Mouse (Mus musculus): ENCODE data around the gene Rai14. TPM values are rescaled to one million over a fixed set of nuclear protein-coding genes. Genes with fewer than 3 reads are reported as not detected.

The Rai14 gene
- polyA plus RNA-seq, 1 experiment from 2014 or later = 8.6 TPM

GRCm38 (mm10) chr15:10628980-10629346 lies 85.5 kb downstream of the Rai14 start:
- no peak overlapping the region for H3K27ac ChIP-seq (ENCODE audit: low read length)
- H3K9me3 ChIP-seq (replicated peaks; ENCODE audit: control insufficient read depth, low read length, poor library complexity, severe bottlenecking) = no peaks in the 10 kb centered on the region
- no peak overlapping the region for H3K4me3 ChIP-seq (ENCODE audit: low read depth, low read length)
- H3K27me3 ChIP-seq (ENCODE audit: control insufficient read depth, insufficient read depth, low read depth, low read length) = no peaks in the 10 kb centered on the region
- no peaks in the 10 kb centered on the region for H3K36me3 ChIP-seq (ENCODE audit: control insufficient read depth, insufficient read depth, low read length)
- H3K9ac ChIP-seq (ENCODE audit: low read depth, low read length) = no peak overlapping the region
- WGBS = 86% methylated on average over 6 of the region's 6 CpGs
- ATAC-seq = no peak
- H3K4me2 ChIP-seq (ENCODE audit: low read length) = no peak overlapping the region
- no peaks in the 10 kb centered on the region for H3K4me1 ChIP-seq (ENCODE audit: control insufficient read depth, insufficient read depth, low read length)

- Histone ChIP-seq H3K4me2 (ENCODE audit: low read length) (no peak overlapping the region), H3K4me1 (ENCODE audit: control insufficient read depth, insufficient read depth, low read length) (no peaks in the 10 kb centered on the region), H3K27me3 (ENCODE audit: control insufficient read depth, insufficient read depth, low read depth, low read length) (no peaks in the 10 kb centered on the region), H3K4me3 (ENCODE audit: low read depth, low read length) (no peak overlapping the region), H3K9ac (ENCODE audit: low read depth, low read length) (no peak overlapping the region), H3K9me3 (replicated peaks; ENCODE audit: control insufficient read depth, low read length, poor library complexity, severe bottlenecking) (no peaks in the 10 kb centered on the region), H3K27ac (ENCODE audit: low read length) (no peak overlapping the region), H3K36me3 (ENCODE audit: control insufficient read depth, insufficient read depth, low read length) (no peaks in the 10 kb centered on the region)
- no peak for ATAC-seq
- WGBS = 85% methylated on average over 16 of the region's 16 CpGs
Observed at GRCm38 (mm10) chr15:10628131-10628979, 86.1 kb downstream of the Rai14 start.

- 68% methylated on average over 10 of the region's 10 CpGs for WGBS
- no peak overlapping the region for H3K27ac ChIP-seq (ENCODE audit: low read length)
- H3K4me3 ChIP-seq (ENCODE audit: low read depth, low read length) = no peak overlapping the region
- no peak overlapping the region for H3K4me2 ChIP-seq (ENCODE audit: low read length)
- H3K9ac ChIP-seq (ENCODE audit: low read depth, low read length) = no peak overlapping the region
- no peaks in the 10 kb centered on the region for H3K27me3 ChIP-seq (ENCODE audit: control insufficient read depth, insufficient read depth, low read depth, low read length)
- ATAC-seq = no peak
- no peaks in the 10 kb centered on the region for H3K9me3 ChIP-seq (replicated peaks; ENCODE audit: control insufficient read depth, low read length, poor library complexity, severe bottlenecking)
- H3K4me1 ChIP-seq (ENCODE audit: control insufficient read depth, insufficient read depth, low read length) = no peaks in the 10 kb centered on the region
- no peaks in the 10 kb centered on the region for H3K36me3 ChIP-seq (ENCODE audit: control insufficient read depth, insufficient read depth, low read length)
Observed at GRCm38 (mm10) chr15:10623571-10624227, 90.7 kb downstream of the Rai14 start.

GRCm38 (mm10) chr15:10621194-10621593 lies 93.2 kb downstream of the Rai14 start:
- Histone ChIP-seq H3K9ac (ENCODE audit: low read depth, low read length) (no peak overlapping the region), H3K27ac (ENCODE audit: low read length) (no peak overlapping the region), H3K4me1 (ENCODE audit: control insufficient read depth, insufficient read depth, low read length) (no peaks in the 10 kb centered on the region), H3K27me3 (ENCODE audit: control insufficient read depth, insufficient read depth, low read depth, low read length) (no peaks in the 10 kb centered on the region), H3K4me3 (ENCODE audit: low read depth, low read length) (no peak overlapping the region), H3K4me2 (ENCODE audit: low read length) (no peak overlapping the region), H3K36me3 (ENCODE audit: control insufficient read depth, insufficient read depth, low read length) (no peaks in the 10 kb centered on the region), H3K9me3 (replicated peaks; ENCODE audit: control insufficient read depth, low read length, poor library complexity, severe bottlenecking) (no peaks in the 10 kb centered on the region)
- ATAC-seq = no peak
- WGBS = 89% methylated on average over 8 of the region's 8 CpGs

- Histone ChIP-seq H3K4me1 (ENCODE audit: control insufficient read depth, insufficient read depth, low read length) (no peaks in the 10 kb centered on the region), H3K9me3 (replicated peaks; ENCODE audit: control insufficient read depth, low read length, poor library complexity, severe bottlenecking) (no peaks in the 10 kb centered on the region), H3K27ac (ENCODE audit: low read length) (no peak overlapping the region), H3K4me2 (ENCODE audit: low read length) (no peak overlapping the region), H3K9ac (ENCODE audit: low read depth, low read length) (no peak overlapping the region), H3K4me3 (ENCODE audit: low read depth, low read length) (no peak overlapping the region), H3K27me3 (ENCODE audit: control insufficient read depth, insufficient read depth, low read depth, low read length) (no peaks in the 10 kb centered on the region), H3K36me3 (ENCODE audit: control insufficient read depth, insufficient read depth, low read length) (no peaks in the 10 kb centered on the region)
- ATAC-seq = no peak
- 100% methylated on average over 3 of the region's 3 CpGs for WGBS
Observed at GRCm38 (mm10) chr15:10619678-10620077, 94.7 kb downstream of the Rai14 start.

GRCm38 (mm10) chr15:10618276-10618675 lies 96.1 kb downstream of the Rai14 start:
- ATAC-seq = no peak
- no peak overlapping the region for H3K9ac ChIP-seq (ENCODE audit: low read depth, low read length)
- H3K27ac ChIP-seq (ENCODE audit: low read length) = no peak overlapping the region
- no peaks in the 10 kb centered on the region for H3K9me3 ChIP-seq (replicated peaks; ENCODE audit: control insufficient read depth, low read length, poor library complexity, severe bottlenecking)
- no peaks in the 10 kb centered on the region for H3K4me1 ChIP-seq (ENCODE audit: control insufficient read depth, insufficient read depth, low read length)
- no peaks in the 10 kb centered on the region for H3K27me3 ChIP-seq (ENCODE audit: control insufficient read depth, insufficient read depth, low read depth, low read length)
- WGBS = 91% methylated on average over 2 of the region's 2 CpGs
- no peak overlapping the region for H3K4me2 ChIP-seq (ENCODE audit: low read length)
- no peak overlapping the region for H3K4me3 ChIP-seq (ENCODE audit: low read depth, low read length)
- no peaks in the 10 kb centered on the region for H3K36me3 ChIP-seq (ENCODE audit: control insufficient read depth, insufficient read depth, low read length)

- H3K27ac ChIP-seq (ENCODE audit: low read length) = no peak overlapping the region
- H3K4me2 ChIP-seq (ENCODE audit: low read length) = no peak overlapping the region
- ATAC-seq = no peak
- H3K9ac ChIP-seq (ENCODE audit: low read depth, low read length) = no peak overlapping the region
- H3K27me3 ChIP-seq (ENCODE audit: control insufficient read depth, insufficient read depth, low read depth, low read length) = no peaks in the 10 kb centered on the region
- H3K4me1 ChIP-seq (ENCODE audit: control insufficient read depth, insufficient read depth, low read length) = no peaks in the 10 kb centered on the region
- 77% methylated on average over 6 of the region's 6 CpGs for WGBS
- no peaks in the 10 kb centered on the region for H3K36me3 ChIP-seq (ENCODE audit: control insufficient read depth, insufficient read depth, low read length)
- no peaks in the 10 kb centered on the region for H3K9me3 ChIP-seq (replicated peaks; ENCODE audit: control insufficient read depth, low read length, poor library complexity, severe bottlenecking)
- no peak overlapping the region for H3K4me3 ChIP-seq (ENCODE audit: low read depth, low read length)
Observed at GRCm38 (mm10) chr15:10616001-10616400, 98.4 kb downstream of the Rai14 start.

- H3K9me3 ChIP-seq (replicated peaks; ENCODE audit: control insufficient read depth, low read length, poor library complexity, severe bottlenecking) = no peaks in the 10 kb centered on the region
- H3K9ac ChIP-seq (ENCODE audit: low read depth, low read length) = no peak overlapping the region
- H3K4me1 ChIP-seq (ENCODE audit: control insufficient read depth, insufficient read depth, low read length) = no peaks in the 10 kb centered on the region
- ATAC-seq = no peak
- no peak overlapping the region for H3K27ac ChIP-seq (ENCODE audit: low read length)
- H3K4me3 ChIP-seq (ENCODE audit: low read depth, low read length) = no peak overlapping the region
- H3K4me2 ChIP-seq (ENCODE audit: low read length) = no peak overlapping the region
- WGBS = 37% methylated on average over 9 of the region's 9 CpGs
- H3K36me3 ChIP-seq (ENCODE audit: control insufficient read depth, insufficient read depth, low read length) = no peaks in the 10 kb centered on the region; the same call in 1 of the 2 replicates
- H3K27me3 ChIP-seq (ENCODE audit: control insufficient read depth, insufficient read depth, low read depth, low read length) = no peaks in the 10 kb centered on the region
Observed at GRCm38 (mm10) chr15:10611040-10611439, 103.4 kb downstream of the Rai14 start.

- H3K9ac ChIP-seq (ENCODE audit: low read depth, low read length) = no peak overlapping the region
- no peak overlapping the region for H3K27ac ChIP-seq (ENCODE audit: low read length)
- H3K9me3 ChIP-seq (replicated peaks; ENCODE audit: control insufficient read depth, low read length, poor library complexity, severe bottlenecking) = no peaks in the 10 kb centered on the region
- H3K4me1 ChIP-seq (ENCODE audit: control insufficient read depth, insufficient read depth, low read length) = no peaks in the 10 kb centered on the region
- no peaks in the 10 kb centered on the region; the same call in 1 of the 2 replicates for H3K36me3 ChIP-seq (ENCODE audit: control insufficient read depth, insufficient read depth, low read length)
- no peak for ATAC-seq
- no peak overlapping the region for H3K4me2 ChIP-seq (ENCODE audit: low read length)
- no peak overlapping the region for H3K4me3 ChIP-seq (ENCODE audit: low read depth, low read length)
- no peaks in the 10 kb centered on the region for H3K27me3 ChIP-seq (ENCODE audit: control insufficient read depth, insufficient read depth, low read depth, low read length)
- 87% methylated on average over 4 of the region's 4 CpGs for WGBS
Observed at GRCm38 (mm10) chr15:10609107-10609506, 105.3 kb downstream of the Rai14 start.

Data from midbrain, embryonic 16.5 days (tissue).